Mouse (Mus musculus): ENCODE measurements around the gene Sds.
A peak's percentile ranks its signal among the peaks of the same experiment; 100 is the strongest.

Gene Sds

DNA sequence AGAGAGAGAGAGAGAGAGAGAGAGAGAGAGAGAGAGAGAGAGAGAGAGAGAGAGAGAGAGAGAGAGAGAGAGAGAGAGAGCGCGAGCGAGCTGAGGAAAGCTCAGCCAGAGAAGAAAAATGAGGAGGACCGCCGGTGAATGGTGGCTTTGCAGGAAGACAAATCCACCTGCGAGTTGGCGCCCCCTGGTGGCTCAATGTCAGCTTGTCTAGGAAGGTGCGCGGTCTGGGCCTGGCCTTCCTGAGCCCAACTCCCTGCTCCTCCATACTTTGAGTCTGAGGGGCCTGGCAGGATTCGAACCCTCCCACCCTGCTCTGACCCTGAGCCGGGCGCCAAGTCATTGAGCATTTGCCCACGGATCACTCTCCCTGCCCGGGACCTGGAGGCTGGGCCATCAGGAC lies 35.6 kb upstream of the Sds start:
- peak; percentile 59 for DNase-seq (ENCODE audit: low spot score)

GRCm38 (mm10) chr5:120447305-120447704 lies 29.0 kb upstream of the Sds start:
- no peak for DNase-seq (ENCODE audit: low spot score)

DNA sequence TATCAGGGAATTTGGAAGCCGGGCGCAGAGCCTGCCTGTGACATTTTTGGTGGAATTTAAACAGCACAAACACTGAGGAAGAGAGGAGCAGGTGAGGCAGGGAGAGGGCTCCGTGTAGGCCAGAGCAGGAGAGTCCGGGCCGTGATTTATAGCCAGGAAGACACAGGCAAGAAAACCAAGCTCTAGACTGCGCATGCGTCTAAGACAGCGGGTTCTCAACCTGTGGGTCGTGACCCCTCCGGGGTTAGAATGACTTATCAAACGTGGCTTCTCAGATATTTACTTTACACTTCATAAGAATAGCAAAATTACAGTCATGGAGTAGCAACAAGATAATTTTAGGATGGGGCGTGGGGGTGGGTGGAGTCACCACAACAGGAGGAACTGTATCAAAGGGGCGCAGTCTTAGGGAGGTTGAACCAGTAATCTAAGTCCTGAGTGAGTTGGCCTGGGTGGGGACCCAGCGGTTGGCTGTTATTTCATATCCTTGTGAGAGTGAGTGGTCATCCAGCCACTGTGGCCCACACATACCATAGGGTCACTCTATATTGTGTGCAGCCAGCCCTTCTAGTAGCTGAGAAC lies 21.5 kb upstream of the Sds start:
- DNase-seq (ENCODE audit: low spot score) = no peak

GRCm38 (mm10) chr5:120456253-120456652 lies 20.1 kb upstream of the Sds start:
- no peak for DNase-seq (ENCODE audit: low spot score)

- DNase-seq (ENCODE audit: low spot score) = no peak
Measured at GRCm38 (mm10) chr5:120456841-120457554, 19.3 kb upstream of the Sds start.

- DNase-seq (ENCODE audit: low spot score) = no peak
Measured at GRCm38 (mm10) chr5:120457628-120458027, 18.7 kb upstream of the Sds start.

DNA sequence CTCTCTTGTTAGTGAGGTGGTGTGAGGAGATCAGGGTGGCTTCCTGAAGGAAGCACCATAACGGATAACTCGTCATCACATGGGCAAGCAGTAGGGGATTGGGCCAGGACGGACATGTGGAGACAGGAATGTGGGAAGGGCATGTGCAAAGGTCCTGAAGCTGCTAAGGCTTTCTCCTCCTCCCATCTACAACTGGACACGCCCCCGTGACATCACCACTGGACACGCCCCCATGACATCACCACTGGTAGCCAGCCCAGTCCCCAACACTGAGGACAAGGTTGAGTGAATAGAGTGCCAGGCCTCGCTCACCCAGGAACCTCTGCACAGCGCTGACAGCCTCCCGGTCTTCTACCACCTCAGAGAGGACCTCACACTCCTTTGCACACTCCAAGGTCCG lies 17.2 kb upstream of the Sds start:
- DNase-seq (ENCODE audit: low spot score) = no peak

DNA sequence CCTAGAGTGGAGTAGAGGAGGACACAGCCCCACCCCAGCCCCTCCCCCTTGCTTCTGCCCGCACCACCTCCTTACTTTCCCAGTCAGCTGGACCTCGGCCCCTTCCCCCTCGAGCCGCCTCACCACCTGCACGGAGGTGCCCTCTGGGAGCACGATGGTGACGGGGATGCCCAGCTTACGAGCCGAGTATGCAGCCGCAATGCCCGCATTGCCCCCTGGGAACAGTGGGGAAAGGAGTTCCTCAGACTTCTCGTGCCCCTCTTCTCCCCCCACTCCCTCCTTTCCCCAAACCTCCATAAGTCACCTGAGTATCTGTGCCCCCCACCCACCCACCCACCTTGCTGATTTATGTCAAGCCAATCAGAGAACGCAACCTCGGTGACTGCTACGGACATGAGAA lies 14.4 kb upstream of the Sds start:
- no peak for DNase-seq (ENCODE audit: low spot score)

GRCm38 (mm10) chr5:120464321-120464720 lies 12.0 kb upstream of the Sds start:
- DNase-seq (ENCODE audit: low spot score) = no peak

DNA sequence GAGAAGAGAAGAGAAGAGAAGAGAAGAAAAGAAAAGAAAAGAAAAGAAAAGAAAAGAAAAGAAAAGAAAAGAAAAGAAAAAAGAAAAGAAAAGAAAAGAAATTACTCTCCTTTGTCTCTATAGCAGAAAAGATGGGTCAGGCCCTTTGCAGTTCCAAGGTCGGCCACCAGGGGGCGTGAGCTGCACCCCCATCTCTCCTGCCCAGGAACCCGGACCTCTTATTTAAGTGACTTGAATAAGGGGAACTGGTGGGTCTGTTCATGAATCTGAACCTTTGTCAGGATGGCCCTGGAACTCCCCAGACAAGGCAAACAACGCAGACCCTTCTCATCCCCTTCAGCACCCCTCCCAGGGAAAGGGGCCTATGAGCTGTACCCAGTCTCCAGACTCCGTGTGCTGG lies 11.3 kb upstream of the Sds start:
- no peak for DNase-seq (ENCODE audit: low spot score)

- no peak for DNase-seq (ENCODE audit: low spot score)
Measured at GRCm38 (mm10) chr5:120465860-120466259, 10.5 kb upstream of the Sds start.

DNA sequence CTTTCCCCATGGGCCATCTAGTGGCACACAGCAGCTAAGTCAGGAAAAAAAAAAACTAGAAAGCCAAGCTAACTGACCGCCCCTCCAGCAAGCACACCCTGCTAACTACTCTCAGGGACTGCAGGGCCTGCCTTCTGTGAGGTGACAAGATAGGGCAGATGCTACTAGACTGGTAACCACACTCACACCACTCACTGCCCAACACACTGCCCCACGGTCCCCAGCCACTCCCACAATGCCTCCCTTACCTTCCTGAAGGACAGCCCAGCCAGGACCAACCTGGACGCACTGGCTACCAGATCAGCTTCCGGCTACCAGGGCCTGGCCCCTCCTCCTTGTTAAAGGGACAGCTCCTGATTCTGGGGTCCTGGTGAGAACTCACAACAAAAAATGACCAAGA lies 9.3 kb upstream of the Sds start:
- DNase-seq (ENCODE audit: low spot score) = no peak

DNA sequence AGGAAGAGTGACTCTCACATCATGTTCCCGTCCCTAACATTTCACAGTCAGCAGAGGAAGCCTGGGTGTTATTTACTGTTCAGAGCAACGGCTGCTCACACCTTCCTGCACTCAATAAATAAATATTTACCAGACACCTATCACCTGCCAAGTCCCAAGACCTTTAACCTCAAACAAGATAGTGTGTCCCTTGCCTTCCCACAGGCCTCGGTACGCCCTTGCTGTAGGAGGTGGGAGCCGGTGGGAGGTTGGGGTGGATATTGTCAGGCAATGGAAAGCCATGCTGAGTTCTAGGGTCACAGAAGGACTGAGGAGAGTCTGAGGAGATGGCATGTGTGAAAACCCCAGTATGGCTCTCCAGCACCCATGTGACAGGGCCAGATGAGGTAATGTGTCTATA lies 8.0 kb upstream of the Sds start:
- DNase-seq (ENCODE audit: low spot score) = no peak

DNA sequence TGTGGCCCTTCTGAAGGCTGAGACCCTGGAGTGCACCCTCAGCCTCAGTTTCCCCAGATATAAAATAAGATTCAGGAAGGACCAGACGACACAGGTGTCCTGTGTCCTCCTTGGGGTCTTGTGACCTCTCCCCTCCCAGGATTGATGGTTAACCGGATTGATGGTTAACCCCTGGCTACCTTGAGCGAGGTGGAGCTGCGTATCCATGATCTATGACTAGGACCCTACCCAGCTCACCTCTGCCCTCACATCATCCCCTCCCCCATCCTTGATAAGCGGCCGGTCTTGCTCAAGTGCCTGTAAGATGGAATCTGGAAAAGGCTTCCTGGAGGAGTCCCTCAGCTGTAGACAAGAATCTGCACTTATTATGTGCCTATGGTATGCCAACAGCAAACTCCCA lies 7.5 kb upstream of the Sds start:
- DNase-seq (ENCODE audit: low spot score) = no peak

GRCm38 (mm10) chr5:120471538-120471937 lies 4.8 kb upstream of the Sds start:
- DNase-seq (ENCODE audit: low spot score) = no peak

DNA sequence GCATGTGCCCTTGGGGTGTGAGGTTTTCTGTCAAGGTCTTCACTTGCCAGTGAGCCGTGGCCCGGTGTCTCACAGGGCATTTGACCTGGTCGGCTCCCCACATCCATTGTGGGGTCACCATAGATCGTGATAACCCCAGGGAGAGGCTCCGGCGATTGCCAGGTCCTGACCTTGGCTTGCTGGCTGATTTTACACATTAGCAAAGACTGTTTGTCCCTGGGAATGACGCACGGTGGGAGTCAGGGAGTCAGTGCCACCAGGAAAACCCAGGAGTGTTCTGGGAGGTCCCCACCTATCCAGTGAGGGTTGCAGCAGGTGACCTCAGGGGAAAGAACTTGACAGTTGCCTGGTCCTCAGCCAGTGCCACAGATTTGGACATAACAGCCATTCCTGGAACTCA lies 3.6 kb upstream of the Sds start, which contains the start of gene Sdsl:
Sdsl (minus strand) TSS at position 41 of the 400 bp plus-strand sequence.
- DNase-seq (ENCODE audit: low spot score) = no peak

DNA sequence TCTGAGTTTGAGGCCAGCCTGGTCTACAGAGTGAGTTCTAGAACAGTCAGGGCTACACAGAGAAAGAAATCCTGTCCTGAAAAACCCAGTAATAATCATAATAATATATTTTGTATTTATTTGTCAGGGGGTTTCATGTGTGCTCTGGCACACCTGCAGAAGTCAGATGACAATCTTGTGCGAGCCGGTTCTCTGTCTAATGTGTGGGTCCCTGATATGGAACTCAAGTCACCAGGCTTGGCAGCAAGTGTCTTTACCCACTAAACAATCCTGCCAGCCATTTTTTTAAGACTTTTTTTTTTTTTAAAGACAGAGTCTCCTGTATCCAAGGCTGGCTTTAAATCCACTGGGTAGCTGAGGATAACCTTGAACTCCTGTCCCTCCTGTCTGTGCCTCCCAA lies 3.0 kb upstream of the Sds start:
- DNase-seq (ENCODE audit: low spot score) = no peak

GRCm38 (mm10) chr5:120475861-120476260 lies 465 bp upstream of the Sds start:
- DNase-seq (ENCODE audit: low spot score) = no peak

- no peak for DNase-seq (ENCODE audit: low spot score)
Measured at GRCm38 (mm10) chr5:120477993-120478392, 1.7 kb downstream of the Sds start.

DNA sequence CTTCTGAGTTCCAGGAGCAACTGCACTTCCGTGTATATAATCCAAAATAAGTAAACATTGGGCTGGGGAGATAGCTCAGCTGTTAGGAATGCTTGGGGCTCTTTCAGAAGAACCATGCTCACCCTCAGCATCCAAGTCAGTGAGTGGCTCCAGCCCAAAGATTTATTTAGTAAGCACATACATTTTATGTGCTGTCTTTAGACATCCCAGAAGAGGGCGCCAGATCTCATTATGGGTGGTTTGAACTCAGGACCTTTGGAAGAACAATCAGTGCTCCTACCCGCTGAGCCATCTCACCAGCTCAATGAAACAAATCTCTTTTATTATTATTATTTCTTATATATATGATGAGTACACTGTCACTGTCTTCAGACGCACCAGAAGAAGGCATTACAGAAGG lies 3.2 kb downstream of the Sds start:
- no peak for DNase-seq (ENCODE audit: low spot score)

DNA sequence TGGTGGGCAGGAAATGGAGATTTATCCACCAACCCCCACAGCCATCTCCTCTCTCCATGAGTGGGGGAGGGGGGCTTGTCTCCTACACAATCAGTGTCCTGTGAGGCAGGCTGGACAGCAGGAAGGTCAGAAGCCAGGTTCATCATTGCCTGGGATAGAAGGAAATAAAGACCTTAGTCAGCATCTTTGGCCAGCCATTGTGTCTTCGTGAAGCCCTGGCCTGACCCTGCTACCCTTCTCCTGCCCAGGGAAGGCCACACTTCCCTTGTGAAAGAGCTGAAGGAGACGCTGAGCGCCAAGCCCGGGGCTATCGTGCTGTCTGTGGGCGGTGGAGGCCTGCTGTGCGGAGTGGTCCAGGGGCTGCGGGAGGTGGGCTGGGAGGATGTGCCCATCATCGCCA lies 4.9 kb downstream of the Sds start:
- DNase-seq (ENCODE audit: low spot score) = no peak

- DNase-seq (ENCODE audit: low spot score) = no peak
Measured at GRCm38 (mm10) chr5:120483399-120483798, 7.1 kb downstream of the Sds start.

GRCm38 (mm10) chr5:120487844-120488243 lies 11.5 kb downstream of the Sds start:
- DNase-seq (ENCODE audit: low spot score) = no peak

DNA sequence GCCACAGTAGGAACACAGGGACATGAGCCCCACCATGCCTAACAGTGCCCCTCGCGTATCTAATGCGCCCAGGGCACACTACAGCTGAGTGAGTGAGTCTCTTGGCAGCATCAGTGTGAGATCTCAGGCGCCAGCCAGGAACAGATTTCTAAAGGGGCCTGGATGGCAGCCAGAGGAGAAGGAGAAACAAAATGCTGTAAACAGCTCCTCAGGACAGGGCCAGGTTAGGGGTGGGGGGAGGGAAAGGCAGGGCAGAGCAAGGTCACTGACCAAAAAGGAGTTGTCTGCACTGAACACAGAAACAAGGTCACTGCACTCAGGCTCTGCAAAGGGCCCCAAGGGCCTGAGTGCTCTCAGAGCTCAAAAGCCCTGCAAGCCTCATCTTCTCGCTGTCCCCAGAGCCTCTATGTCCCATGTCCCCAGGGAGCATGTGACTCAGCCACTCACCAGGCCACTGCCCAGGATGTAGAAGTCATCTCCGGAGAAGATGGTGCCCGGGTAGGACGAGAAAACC lies 14.4 kb downstream of the Sds start:
- no peak for DNase-seq (ENCODE audit: low spot score)

Data from layer of hippocampus, adult 9-10 months (tissue).